Mouse (Mus musculus): Measurements from ENCODE around the gene Dcaf11. TPM values are rescaled to one million over a fixed set of nuclear protein-coding genes. Genes with fewer than 3 reads are reported as not detected.

Dcaf11 gene
- polyA plus RNA-seq, 1 experiment = 54.5 TPM

DNA sequence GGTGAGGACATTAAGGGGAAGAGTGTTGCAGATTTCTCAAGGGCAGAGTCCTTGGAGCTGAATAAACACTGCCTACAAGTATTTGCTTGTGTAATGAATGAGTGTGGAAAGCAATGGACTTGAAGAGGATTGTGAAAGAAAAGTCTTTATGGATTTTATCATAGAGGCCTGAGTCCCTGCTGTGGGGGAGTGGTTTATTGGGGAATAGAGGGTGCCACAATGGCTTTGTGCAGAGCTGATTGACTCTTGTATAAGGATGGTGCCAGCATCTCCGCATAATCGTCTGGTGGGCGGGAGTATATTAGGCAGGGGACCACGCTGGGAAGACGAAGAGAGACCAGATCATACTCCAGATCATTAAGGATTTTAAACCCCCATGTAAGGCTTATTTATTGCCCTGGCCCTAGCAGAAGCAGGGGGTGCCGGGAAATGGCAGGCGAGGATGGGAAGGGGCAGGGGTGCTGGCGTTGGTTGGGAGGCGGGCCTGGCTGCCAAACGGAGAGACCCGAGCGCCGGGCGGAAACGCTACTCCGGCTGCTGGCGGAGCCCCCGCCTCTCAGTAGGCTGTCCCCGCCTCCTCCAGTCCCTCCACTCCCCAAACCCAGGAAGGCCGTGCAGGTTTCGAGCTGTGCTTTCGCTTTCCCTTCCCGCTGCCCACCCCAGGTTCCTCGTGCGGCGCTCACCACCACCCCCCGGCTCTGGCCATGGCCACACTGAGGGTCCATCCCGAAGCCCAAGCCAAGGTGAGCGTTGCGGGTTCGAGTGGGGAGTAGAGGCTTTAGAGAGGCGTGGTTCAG is 18.3 kb downstream of the Dcaf11 start, which contains the start of gene Psme1:
Psme1 (plus strand) TSS at position 253 of the 797 bp plus-strand sequence.
- peak within 1 kb of the TSS; percentile 34 for H3K27ac ChIP-seq (ENCODE audit: control insufficient read depth, insufficient read depth, low read depth, low read length)
- no peaks in the 10 kb centered on the region for H3K27me3 ChIP-seq (ENCODE audit: control insufficient read depth, insufficient read depth, low read length)
- TF ChIP-seq CTCF (IDR thresholded peaks at IDR 0.05; ENCODE audit: control insufficient read depth, insufficient read depth, insufficient replicate concordance, low read depth, low read length) (no peak), POLR2A (IDR thresholded peaks at IDR 0.05; ENCODE audit: control insufficient read depth, low read depth, low read length) (peak; percentile 56)
- peaks cover 23% of the 10 kb centered on the region for H3K4me1 ChIP-seq (ENCODE audit: control insufficient read depth, insufficient read depth, low read length)
- H3K4me3 ChIP-seq (ENCODE audit: control insufficient read depth, low read depth, low read length) = peak within 1 kb of the TSS; percentile 67
- no peaks in the 10 kb centered on the region for H3K36me3 ChIP-seq (ENCODE audit: control insufficient read depth, insufficient read depth, low read length)

DNA sequence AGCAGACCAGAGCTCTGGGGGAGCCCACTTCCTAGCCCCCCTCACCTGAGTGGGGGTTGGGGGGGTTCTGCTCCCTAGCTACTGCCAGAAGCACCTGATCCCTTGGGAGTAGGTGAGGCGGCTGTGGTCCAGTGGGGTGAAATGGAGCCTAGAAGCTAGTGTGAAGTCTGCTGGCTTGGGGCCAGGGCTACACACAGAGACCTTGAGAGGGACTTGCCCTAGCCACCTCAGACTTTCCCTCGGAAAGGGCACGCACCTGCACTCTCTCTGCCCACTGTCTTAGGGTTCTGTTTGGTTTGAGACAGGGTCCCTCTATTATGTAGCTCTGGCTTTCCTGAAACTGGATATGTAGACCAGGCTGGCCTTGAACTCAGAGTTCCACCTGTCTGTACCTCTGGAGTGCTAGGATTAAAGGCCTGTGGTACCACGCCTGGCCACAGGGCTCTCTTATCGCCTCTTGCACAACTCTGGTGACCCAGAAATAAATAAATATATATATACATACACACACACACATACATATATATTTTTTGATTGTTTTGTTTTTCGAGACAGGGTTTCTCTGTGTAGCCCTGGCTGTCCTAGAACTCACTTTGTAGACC is 19.0 kb downstream of the Dcaf11 start:
- Histone ChIP-seq H3K27me3 (ENCODE audit: control insufficient read depth, insufficient read depth, low read length) (no peaks in the 10 kb centered on the region), H3K27ac (ENCODE audit: control insufficient read depth, insufficient read depth, low read depth, low read length) (peak overlapping the region; percentile 34), H3K4me1 (ENCODE audit: control insufficient read depth, insufficient read depth, low read length) (peaks cover 23% of the 10 kb centered on the region), H3K4me3 (ENCODE audit: control insufficient read depth, low read depth, low read length) (peak overlapping the region; percentile 67), H3K36me3 (ENCODE audit: control insufficient read depth, insufficient read depth, low read length) (no peaks in the 10 kb centered on the region)
- TF ChIP-seq CTCF (IDR thresholded peaks at IDR 0.05; ENCODE audit: control insufficient read depth, insufficient read depth, insufficient replicate concordance, low read depth, low read length) = no peak
- no peak for TF ChIP-seq POLR2A (IDR thresholded peaks at IDR 0.05; ENCODE audit: control insufficient read depth, low read depth, low read length)

DNA sequence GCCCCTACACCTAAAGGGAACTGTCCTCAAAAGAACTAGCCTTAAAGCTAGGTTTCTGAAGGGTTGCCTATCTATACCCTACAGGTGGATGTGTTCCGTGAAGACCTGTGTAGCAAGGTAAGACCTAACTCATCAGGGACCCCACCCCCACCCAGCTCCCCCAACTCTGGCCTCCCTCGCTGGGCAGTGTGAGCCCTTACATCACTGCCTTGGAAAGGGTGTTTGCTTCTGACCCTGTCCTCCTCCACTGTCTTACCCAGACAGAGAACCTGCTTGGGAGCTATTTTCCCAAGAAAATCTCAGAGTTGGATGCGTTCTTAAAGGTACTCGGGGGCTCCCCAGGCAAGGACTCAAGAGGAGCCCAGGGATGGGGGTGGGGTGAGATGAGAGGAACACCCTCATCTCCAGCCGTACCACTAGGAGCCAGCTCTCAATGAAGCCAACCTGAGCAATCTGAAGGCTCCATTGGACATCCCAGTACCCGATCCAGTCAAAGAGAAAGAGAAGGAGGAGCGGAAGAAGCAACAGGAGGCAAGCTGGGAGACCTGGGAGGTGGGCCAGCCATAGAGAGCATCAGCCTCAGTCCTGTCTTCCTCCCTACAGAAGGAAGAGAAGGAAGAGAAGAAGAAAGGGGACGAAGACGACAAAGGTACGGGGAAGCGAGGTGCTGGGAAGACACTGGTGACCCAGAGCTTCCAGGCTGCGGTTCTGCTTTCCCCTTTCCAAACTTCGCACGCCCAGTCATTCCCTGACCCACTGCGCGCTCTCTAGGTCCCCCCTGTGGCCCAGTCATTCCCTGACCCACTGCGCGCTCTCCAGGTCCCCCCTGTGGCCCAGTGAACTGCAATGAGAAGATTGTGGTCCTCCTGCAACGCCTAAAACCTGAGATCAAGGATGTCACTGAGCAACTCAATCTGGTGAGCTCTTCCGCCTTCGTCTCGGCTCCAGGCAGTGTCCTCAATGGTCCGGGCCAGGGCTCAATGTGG is 20.0 kb downstream of the Dcaf11 start:
- H3K27ac ChIP-seq (ENCODE audit: control insufficient read depth, insufficient read depth, low read depth, low read length) = no peak overlapping the region
- no peak overlapping the region for H3K4me3 ChIP-seq (ENCODE audit: control insufficient read depth, low read depth, low read length)
- TF ChIP-seq POLR2A (IDR thresholded peaks at IDR 0.05; ENCODE audit: control insufficient read depth, low read depth, low read length) (no peak), CTCF (IDR thresholded peaks at IDR 0.05; ENCODE audit: control insufficient read depth, insufficient read depth, insufficient replicate concordance, low read depth, low read length) (no peak)
- H3K27me3 ChIP-seq (ENCODE audit: control insufficient read depth, insufficient read depth, low read length) = no peaks in the 10 kb centered on the region
- H3K36me3 ChIP-seq (ENCODE audit: control insufficient read depth, insufficient read depth, low read length) = no peaks in the 10 kb centered on the region
- H3K4me1 ChIP-seq (ENCODE audit: control insufficient read depth, insufficient read depth, low read length) = peaks cover 26% of the 10 kb centered on the region

DNA sequence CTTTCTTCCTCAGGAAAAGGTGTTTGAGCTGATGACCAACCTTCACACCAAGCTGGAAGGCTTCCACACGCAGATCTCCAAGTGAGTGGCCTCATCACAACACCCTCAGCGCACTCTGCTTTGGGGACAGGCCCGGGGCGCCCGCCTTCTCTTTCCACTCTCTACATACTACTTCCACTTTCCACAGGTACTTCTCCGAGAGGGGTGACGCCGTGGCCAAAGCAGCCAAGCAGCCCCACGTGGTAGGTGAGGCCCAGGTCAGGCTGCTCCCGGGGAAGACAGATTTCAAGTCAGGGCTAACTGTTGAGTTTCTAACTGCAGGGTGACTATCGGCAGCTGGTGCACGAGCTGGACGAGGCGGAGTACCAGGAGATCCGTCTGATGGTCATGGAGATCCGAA is 20.9 kb downstream of the Dcaf11 start:
- Histone ChIP-seq H3K4me1 (ENCODE audit: control insufficient read depth, insufficient read depth, low read length) (peaks cover 20% of the 10 kb centered on the region), H3K4me3 (ENCODE audit: control insufficient read depth, low read depth, low read length) (no peak overlapping the region), H3K27ac (ENCODE audit: control insufficient read depth, insufficient read depth, low read depth, low read length) (no peak overlapping the region), H3K36me3 (ENCODE audit: control insufficient read depth, insufficient read depth, low read length) (no peaks in the 10 kb centered on the region), H3K27me3 (ENCODE audit: control insufficient read depth, insufficient read depth, low read length) (no peaks in the 10 kb centered on the region)
- TF ChIP-seq POLR2A (IDR thresholded peaks at IDR 0.05; ENCODE audit: control insufficient read depth, low read depth, low read length) = no peak
- TF ChIP-seq CTCF (IDR thresholded peaks at IDR 0.05; ENCODE audit: control insufficient read depth, insufficient read depth, insufficient replicate concordance, low read depth, low read length) = no peak

DNA sequence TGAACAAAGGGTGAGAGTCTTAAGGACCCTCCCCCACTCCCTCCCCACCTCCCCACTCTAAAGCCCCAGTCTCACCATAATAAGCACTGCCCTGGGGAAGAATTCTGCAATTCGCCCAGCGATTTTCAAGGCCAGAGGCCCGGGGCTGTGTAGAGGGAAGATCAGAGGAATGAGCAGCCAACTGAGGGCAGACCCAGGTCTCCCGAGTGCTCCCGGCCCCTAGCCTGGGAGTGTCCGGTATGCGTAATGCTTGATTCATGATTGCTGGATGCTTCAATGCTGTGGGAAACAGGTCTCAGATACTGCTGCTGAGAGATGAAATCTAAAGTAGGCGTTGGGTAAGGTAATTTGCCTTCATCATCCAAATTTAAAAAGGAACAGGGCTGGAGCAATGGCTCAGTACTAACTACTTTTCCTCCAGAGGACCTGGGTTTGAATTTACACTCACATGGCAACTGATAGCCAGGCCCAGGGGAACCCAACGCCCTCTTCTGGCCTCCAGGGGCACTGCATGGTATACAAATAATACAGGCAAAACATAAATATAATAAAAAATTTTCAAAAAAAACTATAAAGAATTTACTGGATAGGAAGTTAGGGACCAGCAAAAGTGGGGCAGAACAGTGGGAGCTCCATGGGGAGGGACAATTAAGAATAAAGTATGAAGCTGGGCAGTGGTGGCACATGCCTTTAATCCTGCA is 22.3 kb downstream of the Dcaf11 start:
- H3K4me1 ChIP-seq (ENCODE audit: control insufficient read depth, insufficient read depth, low read length) = peaks cover 9% of the 10 kb centered on the region
- no peak overlapping the region for H3K4me3 ChIP-seq (ENCODE audit: control insufficient read depth, low read depth, low read length)
- no peaks in the 10 kb centered on the region for H3K27me3 ChIP-seq (ENCODE audit: control insufficient read depth, insufficient read depth, low read length)
- no peak overlapping the region for H3K27ac ChIP-seq (ENCODE audit: control insufficient read depth, insufficient read depth, low read depth, low read length)
- H3K36me3 ChIP-seq (ENCODE audit: control insufficient read depth, insufficient read depth, low read length) = no peaks in the 10 kb centered on the region
- TF ChIP-seq CTCF (IDR thresholded peaks at IDR 0.05; ENCODE audit: control insufficient read depth, insufficient read depth, insufficient replicate concordance, low read depth, low read length) (peak; percentile 36; the same call in 1 of the 2 replicates), POLR2A (IDR thresholded peaks at IDR 0.05; ENCODE audit: control insufficient read depth, low read depth, low read length) (no peak)

DNA sequence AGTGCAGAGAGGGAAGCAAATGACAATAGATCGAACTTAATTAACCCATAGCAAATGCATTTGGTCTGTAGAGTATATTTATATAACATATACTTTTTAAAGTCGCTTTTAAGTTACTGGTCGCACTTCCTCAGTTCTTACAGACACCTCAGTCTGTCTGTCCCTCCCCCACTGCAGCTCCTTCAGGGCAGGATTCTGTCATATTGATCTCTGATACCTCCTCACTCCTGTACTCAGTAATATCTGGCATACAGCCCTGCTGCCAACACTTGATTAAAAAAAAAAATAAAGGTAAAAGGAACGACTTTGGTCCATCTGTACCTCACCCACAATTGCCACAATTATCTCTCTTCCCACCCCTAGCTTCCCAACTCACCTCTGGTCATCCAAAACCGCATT is 24.5 kb downstream of the Dcaf11 start:
- Histone ChIP-seq H3K27me3 (ENCODE audit: control insufficient read depth, insufficient read depth, low read length) (no peaks in the 10 kb centered on the region), H3K36me3 (ENCODE audit: control insufficient read depth, insufficient read depth, low read length) (no peaks in the 10 kb centered on the region), H3K27ac (ENCODE audit: control insufficient read depth, insufficient read depth, low read depth, low read length) (no peak overlapping the region), H3K4me3 (ENCODE audit: control insufficient read depth, low read depth, low read length) (peak overlapping the region; percentile 84), H3K4me1 (ENCODE audit: control insufficient read depth, insufficient read depth, low read length) (peaks cover 3% of the 10 kb centered on the region)
- TF ChIP-seq CTCF (IDR thresholded peaks at IDR 0.05; ENCODE audit: control insufficient read depth, insufficient read depth, insufficient replicate concordance, low read depth, low read length) (no peak), POLR2A (IDR thresholded peaks at IDR 0.05; ENCODE audit: control insufficient read depth, low read depth, low read length) (no peak)

Measured in testis, adult 2 months (tissue).